Mouse (Mus musculus): Measurements from ENCODE around the gene Gm17662.

DNA sequence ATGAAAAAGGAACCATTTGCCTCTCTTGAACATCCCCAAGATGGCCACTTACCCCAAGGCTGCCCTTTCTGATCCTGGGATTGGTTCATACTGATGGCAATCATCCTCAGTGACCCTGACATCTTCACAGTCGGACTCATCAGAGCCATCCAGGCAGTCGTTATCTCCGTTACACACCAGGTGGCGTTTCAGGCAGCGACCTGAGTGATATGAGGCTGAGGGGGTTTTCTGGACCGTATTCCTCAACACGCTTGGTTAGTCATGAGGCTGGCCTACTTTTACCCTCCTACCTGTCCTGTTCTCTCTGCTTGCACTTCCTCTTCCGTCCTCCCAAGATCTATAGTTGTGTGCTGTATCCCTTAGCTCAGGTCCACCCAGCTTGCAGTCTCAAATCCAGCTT is 4.1 kb downstream of the Gm17662 start:
- no peak for TF ChIP-seq CTCF (IDR thresholded peaks at IDR 0.05; ENCODE audit: borderline replicate concordance, insufficient read depth, low read depth, low read length)
- no peak for TF ChIP-seq POLR2A (IDR thresholded peaks at IDR 0.05; ENCODE audit: borderline replicate concordance, insufficient read depth, low read length)

Measured in cerebellum, adult 2 months (tissue).